Mouse (Mus musculus): ENCODE data around the gene Stx6.
"Not testable (repeated sequence)": the region's sequence is repeated elsewhere in the genome, so short reads cannot be mapped to it uniquely, and the experiment has no call there.

Stx6 gene

DNA sequence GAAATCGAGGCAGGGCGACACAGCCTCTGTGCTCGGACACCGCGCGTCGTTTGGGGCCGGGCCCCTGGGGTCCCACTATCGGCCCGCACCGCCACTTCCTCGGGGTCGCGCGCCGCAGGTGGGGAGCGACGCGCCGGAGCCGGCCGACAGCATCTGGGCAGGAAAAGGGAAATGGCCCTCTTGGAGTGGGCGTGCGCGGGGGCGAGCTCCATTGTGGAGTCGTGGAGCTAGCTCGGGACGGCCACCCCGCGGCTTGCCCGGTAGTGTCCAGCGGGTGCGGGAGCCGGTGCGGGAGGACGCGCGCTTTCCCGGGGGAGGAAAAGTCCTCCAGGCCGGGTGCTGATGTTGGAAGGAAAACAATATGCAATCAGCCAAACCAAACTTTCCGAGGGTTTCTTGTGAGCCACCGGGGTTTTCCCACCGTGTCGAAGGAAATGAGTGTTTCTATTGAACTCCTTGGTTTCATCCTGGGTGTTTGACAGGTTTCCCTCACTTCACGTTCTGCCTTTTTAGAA, 512 bp downstream of the Stx6 start:
- in situ Hi-C loops (cut with MboI, MseI), result loop anchor here (5.0 kb wide), 1 partner anchor 52 kb away; no protein-coding TSS in a partner anchor

DNA sequence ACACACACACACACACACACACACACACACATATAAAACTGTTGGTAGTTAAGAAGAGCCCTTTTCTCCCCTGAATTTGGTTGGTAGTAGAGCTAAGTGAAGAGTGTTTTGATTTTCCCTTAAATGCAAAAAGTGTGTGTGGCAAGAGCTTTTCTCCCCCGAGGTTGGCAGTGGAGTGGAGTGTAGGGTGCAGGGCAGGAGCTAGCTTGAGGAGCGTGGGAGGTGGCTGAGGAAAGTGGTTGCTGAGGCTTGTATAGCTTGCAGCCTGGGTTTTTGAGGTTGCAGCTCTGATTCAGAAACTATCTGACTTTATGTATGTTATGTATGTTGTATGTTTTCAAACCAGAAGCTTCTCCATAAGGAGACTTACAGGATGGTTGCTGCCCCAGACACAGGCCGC, 8.9 kb downstream of the Stx6 start:
- in situ Hi-C loops (cut with MboI, MseI), result no loop called here

DNA sequence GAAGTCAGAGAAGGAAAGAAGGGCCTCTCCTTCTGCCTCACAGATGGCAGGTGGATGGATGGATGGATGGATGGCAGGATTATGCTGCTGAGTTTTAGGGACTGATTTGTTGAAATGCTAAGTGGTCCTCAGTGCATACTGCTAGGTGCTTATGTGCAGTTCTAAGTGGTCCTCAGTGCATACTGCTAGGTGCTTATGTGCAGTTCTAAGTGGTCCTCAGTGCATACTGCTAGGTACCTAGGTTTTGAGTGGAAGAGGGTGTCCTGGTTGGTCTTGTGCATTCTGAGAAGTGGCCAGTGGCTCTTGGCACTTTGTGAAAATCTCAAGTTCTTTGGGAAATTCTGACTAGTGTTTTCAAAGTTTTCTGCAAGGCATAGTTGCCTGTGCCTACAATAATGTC, 11.4 kb downstream of the Stx6 start:
- in situ Hi-C loops (cut with MboI, MseI), result no loop called here

DNA sequence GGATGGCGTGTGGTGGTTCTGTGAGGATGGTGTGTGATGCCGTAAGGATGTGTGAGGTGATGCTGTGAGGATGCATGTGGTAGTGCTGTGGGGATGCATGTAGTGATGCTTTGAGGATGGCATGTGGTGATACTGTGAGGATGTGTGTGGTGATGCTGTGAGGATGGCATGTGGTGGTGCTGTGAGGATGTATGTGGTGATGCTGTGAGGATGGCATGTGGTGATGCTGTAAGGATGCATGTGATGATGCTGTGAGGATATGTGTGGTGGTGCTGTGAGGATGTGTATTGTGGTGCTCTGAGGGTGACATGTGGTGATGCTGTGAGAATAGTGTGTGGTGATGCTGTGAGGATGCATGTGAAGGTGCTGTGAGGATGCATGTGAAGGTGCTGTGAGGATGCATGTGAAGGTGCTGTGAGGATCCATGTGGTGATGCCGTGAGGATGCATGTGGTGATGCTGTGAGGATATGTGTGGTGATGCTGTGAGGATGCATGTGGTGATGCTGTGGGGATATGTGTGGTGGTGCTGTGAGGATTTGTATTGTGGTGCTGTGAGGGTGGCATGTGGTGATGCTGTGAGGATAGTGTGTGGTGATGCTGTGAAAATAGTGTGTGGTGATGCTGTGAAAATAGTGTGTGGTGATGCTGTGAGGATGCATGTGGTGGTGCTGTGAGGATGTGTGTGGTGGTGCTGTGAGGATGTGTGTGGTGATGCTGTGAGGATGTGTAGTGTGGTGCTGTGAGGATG, 14.6 kb downstream of the Stx6 start:
- in situ Hi-C loops (cut with MboI, MseI), result no loop called here

DNA sequence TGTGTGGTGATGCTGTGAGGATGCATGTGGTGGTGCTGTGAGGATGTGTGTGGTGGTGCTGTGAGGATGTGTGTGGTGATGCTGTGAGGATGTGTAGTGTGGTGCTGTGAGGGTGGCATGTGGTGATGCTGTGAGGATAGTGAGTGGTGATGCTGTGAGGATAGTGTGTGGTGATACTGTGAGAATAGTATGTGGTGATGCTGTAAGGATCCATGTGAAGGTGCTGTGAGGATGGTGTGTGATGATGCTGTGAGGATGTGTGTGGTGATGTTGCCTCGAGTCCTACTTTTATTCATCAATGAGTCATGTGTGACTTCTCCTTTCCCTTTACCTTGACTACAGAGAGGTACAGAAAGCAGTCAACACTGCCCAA, 15.1 kb downstream of the Stx6 start:
- in situ Hi-C loops (cut with MboI, MseI), result not testable (repeated sequence)

DNA sequence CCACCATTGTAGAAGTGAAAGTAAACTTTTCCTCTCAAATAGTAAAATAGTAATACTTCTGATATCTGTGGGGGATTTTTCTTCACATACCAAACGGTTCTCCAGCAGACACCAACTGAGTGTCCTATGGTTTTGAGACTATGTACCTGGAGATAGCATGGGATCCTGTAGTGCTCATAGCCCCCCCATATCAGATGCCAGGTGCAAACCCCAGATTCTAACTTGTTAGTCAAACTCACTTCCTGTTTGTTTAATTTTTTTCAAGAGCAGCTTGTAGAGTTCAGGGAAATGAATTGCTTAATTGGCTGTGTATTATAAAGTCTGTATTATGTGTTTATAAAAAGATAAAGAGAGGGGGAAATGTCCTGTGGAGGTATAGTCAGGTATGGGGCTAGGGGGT, 15.9 kb downstream of the Stx6 start:
- in situ Hi-C loops (cut with MboI, MseI), result no loop called here

DNA sequence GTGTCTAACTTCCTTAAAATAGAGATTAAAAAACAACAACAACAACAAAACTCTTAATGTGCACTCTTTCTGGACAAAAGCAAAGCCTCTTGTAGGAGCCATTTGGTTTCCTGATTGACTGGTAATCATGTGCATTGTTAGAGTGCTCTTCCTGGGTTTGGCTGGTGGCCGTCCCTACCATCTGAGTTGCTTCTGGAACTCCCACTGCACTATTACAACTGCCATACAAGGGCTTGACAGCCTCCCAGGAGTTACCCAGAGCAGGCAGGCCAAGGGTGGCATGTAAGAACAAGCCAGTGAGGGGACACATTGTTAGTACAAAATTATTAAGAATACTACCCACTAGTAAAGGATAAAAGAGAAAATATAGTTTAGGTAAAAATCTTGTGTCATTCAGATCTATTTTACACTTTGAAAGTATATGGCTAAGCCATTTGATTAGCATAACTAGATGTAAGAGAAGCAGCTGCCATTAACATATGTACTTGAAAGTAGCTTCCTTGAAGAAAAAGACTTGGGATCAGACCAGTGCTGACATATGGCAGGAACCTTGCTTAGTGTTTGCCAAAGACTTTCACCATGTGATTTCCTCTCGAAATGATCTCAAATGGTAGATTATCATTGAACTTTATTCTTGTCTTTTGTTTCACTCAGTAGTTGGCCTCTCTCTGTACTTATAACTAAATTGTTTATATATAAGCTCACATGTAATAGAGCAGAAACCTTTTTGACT, 19.8 kb downstream of the Stx6 start:
- in situ Hi-C loops (cut with MboI, MseI), result no loop called here

DNA sequence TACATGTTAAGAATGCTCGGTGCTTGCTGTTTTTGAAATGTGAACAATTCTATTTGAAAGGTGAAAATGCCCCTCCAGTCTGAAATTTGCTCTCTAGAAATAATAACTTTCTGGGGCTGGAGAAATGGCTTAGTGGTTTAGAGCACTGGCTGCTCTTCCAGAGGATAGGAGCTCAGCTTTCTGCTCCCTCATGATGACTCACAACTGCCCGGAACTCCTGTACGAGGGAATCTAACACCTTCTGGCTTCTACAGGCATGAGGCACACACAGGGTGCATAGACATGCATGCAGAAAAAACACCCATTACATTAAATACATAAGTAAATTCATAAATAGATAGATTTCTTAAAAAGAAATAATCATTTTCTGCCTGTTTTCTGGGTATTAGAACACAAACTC, 25.7 kb downstream of the Stx6 start:
- in situ Hi-C loops (cut with MboI, MseI), result no loop called here

DNA sequence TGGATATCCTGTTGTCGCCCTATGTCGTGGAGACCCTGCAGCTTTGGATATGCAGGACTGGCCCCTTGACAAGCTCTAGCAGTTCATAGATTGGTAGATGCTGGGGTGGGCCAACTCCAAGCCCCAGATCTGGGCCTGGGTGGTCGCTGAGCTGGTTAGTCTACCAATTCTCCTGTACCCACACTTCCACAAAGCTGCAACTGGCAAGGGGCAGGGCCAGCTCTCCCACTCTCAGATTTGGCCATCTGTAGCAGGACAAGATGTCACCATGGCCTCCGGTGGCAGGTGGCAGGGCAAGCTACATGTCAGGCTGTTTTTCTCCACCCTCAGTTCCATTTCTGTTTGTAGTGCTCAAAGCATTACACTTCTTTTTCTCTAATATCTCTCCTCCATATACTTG, 30.1 kb downstream of the Stx6 start:
- in situ Hi-C loops (cut with MboI, MseI), result no loop called here

DNA sequence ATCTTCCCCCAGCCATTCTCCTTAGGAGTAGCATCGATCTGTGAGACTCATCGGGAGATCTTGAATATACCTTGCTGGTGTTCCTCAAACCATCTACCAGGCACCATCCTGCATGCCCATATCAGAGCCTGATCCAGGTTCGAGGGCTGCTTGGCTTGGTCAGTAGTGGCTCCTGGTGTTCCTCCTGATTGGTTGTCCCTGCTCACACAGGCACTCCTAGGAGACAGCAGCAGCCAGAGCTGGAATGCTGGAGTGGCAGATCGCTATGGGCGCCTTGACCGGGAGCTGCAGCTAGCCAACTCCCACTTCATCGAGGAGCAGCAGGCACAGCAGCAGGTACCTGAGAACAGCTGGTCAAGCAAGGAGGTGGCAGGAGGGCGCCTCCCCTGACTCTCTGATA, 32.7 kb downstream of the Stx6 start:
- in situ Hi-C loops (cut with MboI, MseI), result no loop called here

DNA sequence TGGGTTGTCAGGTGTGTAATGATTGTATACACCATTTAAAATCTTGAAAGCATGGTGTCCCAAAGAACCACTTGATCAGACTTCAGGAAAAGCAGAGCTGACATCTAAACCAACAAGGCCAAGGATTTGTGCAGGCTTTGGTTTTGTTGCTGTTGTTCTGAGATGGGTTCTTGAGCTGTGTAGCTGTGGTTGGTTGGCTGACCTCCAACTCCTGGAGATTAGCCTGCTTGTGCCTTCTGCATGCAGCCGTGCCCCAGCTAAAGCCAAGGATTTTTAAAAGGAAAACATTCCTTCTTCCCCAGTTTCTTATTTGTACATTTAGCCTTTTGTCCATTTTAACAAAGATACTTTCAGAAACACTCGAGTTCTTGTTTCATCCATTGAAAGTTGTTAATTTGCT, 33.2 kb downstream of the Stx6 start:
- in situ Hi-C loops (cut with MboI, MseI), result no loop called here

DNA sequence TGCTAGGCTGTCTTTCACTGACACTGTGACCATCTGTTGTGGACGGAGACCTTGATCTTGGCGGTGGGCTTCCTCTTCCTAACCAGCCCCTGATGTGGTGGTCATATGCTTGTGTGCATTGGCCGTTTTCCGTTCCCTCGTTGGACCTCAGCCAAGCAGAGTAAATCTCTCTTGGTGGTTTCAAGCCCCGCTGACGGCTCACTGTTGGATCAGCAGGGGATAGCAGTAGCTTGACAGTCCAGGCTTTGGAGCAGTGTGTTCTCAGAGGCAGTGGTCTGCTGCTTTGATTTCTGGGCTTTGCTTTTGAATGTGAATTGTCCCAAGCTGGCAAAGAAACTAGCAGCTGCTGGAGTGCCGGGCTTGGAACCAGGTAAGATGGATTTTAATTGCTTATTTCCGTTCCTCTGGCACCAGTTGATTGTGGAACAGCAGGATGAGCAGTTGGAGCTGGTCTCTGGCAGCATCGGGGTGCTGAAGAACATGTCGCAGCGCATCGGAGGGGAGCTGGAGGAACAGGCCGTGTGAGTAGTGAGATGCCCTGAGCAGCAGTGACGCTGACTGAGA, 34.4 kb downstream of the Stx6 start:
- in situ Hi-C loops (cut with MboI, MseI), result no loop called here

DNA sequence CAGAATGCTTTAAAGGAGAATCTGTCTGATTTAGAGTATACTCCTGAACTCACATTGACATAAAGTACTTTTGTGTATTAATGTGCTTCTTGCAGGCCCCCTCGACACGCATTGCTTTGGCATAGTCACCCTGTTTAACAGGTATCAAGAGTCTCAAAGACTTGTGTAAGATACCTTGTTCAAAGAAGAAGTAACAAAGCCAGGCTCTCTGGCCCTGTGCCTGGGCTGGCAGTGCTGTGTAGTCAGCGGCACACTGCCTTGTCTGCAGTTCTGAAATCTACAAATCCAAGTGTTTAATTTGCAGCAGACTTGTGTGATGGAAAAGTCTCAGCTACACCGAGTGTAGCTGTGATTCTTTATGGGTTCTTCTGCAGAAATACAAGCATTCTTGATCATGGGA, 38.2 kb downstream of the Stx6 start:
- in situ Hi-C loops (cut with MboI, MseI), result no loop called here

DNA sequence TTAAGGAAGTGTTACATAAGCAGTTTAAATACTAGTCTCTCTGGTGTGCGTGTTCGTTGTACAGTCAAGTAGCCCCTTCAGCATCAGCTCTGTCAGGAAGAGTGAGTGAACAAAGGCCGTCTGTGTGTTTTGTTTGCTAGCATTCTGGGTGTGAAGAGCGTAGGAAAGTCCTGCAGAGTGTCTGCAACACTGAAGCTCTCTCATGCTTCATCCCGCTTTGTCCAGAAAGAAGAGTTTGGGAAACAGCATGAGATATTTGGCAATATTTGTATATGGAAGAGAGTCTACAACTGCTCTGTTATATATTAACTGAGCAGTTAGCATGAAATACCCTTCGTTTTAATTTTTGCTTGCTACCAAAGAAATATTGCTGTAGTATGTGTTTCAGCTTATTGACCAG, 41.0 kb downstream of the Stx6 start:
- in situ Hi-C loops (cut with MboI, MseI), result no loop called here

DNA sequence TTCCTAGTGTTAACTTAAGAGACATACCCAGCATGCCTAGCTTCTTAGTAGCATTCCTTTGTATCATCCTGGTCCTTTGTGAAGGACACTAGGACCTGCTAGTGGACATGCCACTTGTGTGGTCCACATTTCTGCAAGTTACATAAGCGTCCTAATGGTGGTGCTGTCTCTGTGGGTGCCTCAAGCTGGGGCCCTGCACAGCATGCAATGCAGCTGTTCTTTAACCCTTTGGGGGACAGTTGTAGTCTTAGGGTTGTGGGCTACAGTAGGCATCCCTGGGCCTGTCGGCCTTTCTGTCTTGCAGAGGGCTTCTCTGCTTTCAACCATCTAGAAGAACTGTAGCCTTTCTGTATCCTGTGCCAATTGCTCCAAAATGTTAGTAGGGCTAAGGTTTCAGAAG, 42.5 kb downstream of the Stx6 start:
- in situ Hi-C loops (cut with MboI, MseI), result no loop called here

DNA sequence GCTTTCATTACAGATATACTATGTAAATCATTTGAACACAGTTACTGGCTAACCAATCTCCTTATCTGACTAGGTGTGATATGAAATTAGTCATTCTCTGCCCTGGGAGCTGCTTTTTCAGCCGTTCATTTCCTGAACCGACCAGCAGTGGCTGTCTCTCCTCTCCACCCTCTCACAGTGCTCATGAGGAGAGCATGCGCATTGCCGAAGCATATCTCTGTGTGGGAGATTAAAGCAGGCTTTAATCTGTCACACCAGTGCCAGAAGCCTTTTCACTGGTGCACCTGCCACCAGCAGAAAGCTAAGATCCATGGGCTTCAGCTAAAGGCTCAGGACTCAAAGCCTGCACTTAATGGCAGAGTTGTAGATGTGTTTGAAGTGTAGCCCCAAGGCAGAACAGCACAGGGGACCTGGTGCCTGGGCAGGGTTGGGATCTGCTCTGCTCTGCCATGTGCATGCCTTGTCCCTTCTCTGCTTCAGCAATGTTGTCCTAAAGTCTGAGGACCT, 42.9 kb downstream of the Stx6 start:
- in situ Hi-C loops (cut with MboI, MseI), result no loop called here

DNA sequence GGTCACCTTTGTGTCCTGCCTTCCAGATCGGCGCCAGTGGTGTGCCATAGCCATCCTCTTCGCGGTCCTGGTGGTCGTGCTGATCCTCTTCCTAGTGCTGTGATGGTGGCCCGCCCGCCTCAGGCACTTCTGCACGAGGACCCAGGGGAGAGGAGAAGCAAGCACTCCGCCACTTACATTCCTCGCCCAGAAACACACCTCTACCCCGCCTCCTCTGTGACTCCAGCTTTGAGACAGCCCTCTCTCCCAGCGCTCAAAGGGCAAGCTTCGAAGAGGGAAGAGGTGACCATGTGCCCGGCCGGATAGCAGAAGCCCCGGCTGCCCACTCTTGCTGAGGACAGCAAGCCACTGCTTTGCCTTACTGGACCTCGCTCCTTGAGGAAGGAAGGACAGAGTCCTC, 43.4 kb downstream of the Stx6 start:
- in situ Hi-C loops (cut with MboI, MseI), result no loop called here

DNA sequence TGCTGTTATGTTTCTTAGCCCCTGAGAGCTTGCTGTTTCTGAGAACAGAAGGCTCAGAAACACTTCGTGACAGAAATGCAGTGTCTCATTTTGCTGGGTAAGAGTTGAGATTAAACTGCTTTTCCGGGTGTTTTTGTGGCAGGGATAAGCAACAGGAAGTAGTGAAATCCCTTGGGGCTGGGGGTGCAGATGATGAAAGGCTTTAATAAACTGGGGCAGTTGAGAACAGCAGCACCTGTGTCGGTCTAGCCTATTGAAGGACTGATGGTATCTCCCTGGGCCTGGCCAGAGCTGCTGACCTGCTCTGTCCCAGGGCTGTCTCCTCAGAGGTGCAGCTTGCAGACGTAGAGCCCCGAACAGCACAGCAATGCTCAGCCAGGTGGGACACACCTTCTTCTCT, 44.0 kb downstream of the Stx6 start:
- in situ Hi-C loops (cut with MboI, MseI), result no loop called here

DNA sequence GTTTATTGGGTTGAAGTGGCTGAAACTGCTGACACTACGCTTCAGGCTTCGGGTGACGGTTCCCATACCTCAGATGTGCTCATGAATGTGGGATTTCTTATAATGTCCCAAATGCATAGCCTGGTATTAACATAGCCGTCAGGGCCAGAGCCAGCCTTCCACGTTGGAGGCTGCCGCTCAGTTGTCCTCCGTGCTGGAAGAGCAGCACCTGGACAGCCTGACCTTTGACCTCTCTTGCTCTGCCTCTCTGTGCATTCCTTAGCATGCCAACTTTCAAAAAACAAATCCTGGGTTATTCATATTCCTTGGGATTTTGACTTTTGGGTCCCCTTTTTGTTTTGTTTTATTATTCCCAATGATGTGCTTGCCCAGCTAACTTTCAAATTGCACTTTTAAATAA, 44.6 kb downstream of the Stx6 start:
- in situ Hi-C loops (cut with MboI, MseI), result no loop called here

DNA sequence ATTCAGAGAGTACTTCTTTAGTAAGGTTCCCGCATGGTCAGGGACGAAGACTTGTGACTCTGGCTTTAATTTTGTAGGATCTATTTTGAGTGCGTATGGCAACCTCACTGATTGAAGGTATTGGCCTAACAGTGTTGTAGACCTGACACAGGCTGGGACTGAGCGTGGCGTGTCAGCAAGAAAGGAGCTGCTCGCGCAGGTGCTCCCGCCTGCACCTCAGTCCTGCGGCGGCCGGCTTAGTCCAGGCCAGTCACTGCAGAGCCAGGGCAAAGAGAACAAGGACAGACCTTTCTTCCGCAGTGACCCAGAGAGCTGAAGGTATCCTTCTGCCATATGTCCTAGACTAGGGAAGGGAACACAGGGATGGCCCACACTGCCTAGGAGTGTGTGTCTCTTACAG, 45.4 kb downstream of the Stx6 start:
- in situ Hi-C loops (cut with MboI, MseI), result no loop called here

DNA sequence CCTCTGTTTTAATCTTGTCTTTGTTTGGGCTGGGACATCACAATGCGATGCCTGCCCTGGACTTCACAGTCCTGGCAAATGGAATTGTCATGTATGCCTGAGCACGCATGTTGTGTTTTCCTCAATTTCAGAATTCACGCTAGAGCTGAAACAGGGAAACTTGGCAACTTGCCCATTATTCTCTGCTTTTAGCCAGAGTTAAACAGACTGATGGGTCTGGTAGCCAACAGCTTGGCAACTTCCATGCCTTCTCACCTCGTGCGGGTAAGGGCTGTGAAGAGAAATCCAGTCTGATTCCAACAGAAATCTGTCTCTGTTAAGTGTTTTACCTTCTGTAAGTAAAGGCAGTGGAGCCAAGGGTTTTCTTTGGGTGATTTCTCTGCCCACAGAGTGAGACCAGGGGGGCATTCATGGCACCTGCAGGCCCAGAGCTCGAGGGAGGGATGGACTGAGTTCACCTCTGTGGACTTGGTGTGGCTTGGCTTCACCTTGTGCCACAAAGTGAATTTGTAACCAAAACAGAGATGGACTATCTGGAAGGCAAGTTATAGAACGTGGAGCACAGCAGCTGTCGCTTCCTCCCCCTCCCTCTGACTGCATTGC, 46.1 kb downstream of the Stx6 start:
- in situ Hi-C loops (cut with MboI, MseI), result no loop called here

DNA sequence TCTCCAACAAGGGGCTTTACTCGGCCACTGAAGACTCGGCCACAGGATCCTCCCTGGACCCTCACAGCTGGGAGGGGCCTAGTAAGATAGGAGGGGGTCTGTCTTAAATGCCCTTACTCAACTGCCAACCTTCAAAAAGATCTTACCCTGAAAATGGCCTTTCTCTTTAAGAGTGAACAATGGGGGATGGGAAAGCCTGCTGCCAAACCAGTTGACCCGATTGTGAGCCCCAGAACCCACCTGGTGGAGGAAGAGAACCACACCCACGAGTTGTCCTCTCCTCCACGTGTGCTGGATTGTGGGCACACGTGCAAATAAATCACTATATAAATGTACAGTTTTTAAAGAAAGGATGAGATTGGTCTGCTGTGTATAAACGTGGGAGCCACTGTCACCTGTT, 46.8 kb downstream of the Stx6 start:
- in situ Hi-C loops (cut with MboI, MseI), result no loop called here

Data from T-helper 2 cell (primary cell).